Mouse (Mus musculus): ENCODE data around the gene Prm3.
"Not testable (repeated sequence)": the region's sequence is repeated elsewhere in the genome, so short reads cannot be mapped to it uniquely, and the experiment has no call there.

Gene Prm3

GRCm38 (mm10) chr16:10802420-10802819, 11.7 kb upstream of the Prm3 start:
- DNase-seq (ENCODE audit: low read depth, low spot score), result not testable (repeated sequence)

GRCm38 (mm10) chr16:10796034-10796433, 5.3 kb upstream of the Prm3 start, which contains the start of gene Prm2:
Prm2 (minus strand) TSS chr16:10796134.
- DNase-seq (ENCODE audit: low read depth, low spot score), result no peak

GRCm38 (mm10) chr16:10788866-10789265, 1.8 kb downstream of the Prm3 start:
- no peak for DNase-seq (ENCODE audit: low read depth, low spot score)

GRCm38 (mm10) chr16:10788271-10788670, 2.4 kb downstream of the Prm3 start, which contains the start of gene Tnp2:
Tnp2 (minus strand) TSS chr16:10788660.
- DNase-seq (ENCODE audit: low read depth, low spot score), result no peak

- no peak for DNase-seq (ENCODE audit: low read depth, low spot score)
These were observed 3.1 kb downstream of the Prm3 start for GRCm38 (mm10) chr16:10787548-10788058.

- DNase-seq (ENCODE audit: low read depth, low spot score), result no peak
These were observed 3.7 kb downstream of the Prm3 start for GRCm38 (mm10) chr16:10786782-10787547.

GRCm38 (mm10) chr16:10786288-10786687, 4.4 kb downstream of the Prm3 start:
- peak; percentile 72 for DNase-seq (ENCODE audit: low read depth, low spot score)

GRCm38 (mm10) chr16:10785371-10786231, 5.1 kb downstream of the Prm3 start, which contains the start of gene Socs1:
Socs1 (minus strand) TSS chr16:10785536.
- DNase-seq (ENCODE audit: low read depth, low spot score), result peak; percentile 53

- DNase-seq (ENCODE audit: low read depth, low spot score), result peak; percentile 68
These were observed 5.8 kb downstream of the Prm3 start for GRCm38 (mm10) chr16:10784793-10785370.

GRCm38 (mm10) chr16:10783883-10784792, 6.6 kb downstream of the Prm3 start:
- DNase-seq (ENCODE audit: low read depth, low spot score), result no peak

GRCm38 (mm10) chr16:10783451-10783850, 7.3 kb downstream of the Prm3 start:
- no peak for DNase-seq (ENCODE audit: low read depth, low spot score)

- no peak for DNase-seq (ENCODE audit: low read depth, low spot score)
These were observed 7.6 kb downstream of the Prm3 start for GRCm38 (mm10) chr16:10783152-10783434.

- DNase-seq (ENCODE audit: low read depth, low spot score), result no peak
These were observed 8.2 kb downstream of the Prm3 start for GRCm38 (mm10) chr16:10782377-10783151.

- no peak for DNase-seq (ENCODE audit: low read depth, low spot score)
These were observed 8.8 kb downstream of the Prm3 start for GRCm38 (mm10) chr16:10781862-10782371.

GRCm38 (mm10) chr16:10780631-10781120, 10.0 kb downstream of the Prm3 start:
- DNase-seq (ENCODE audit: low read depth, low spot score), result no peak

- no peak for DNase-seq (ENCODE audit: low read depth, low spot score)
These were observed 13.0 kb downstream of the Prm3 start for GRCm38 (mm10) chr16:10777579-10778160.

GRCm38 (mm10) chr16:10776322-10776721, 14.4 kb downstream of the Prm3 start:
- DNase-seq (ENCODE audit: low read depth, low spot score), result no peak

- DNase-seq (ENCODE audit: low read depth, low spot score), result no peak
These were observed 16.0 kb downstream of the Prm3 start for GRCm38 (mm10) chr16:10774726-10775125.

GRCm38 (mm10) chr16:10773543-10773942, 17.2 kb downstream of the Prm3 start:
- DNase-seq (ENCODE audit: low read depth, low spot score), result no peak

All from retina, adult 2 months (tissue).